In genomic region chr12:105625798-105626197, GRCm38 (mm10) we compare ENCODE assay signal across 25 mouse cellular contexts. TPM values are rescaled to one million over a fixed set of nuclear protein-coding genes. Genes with fewer than 3 reads are reported as not detected.
DNase-seq lines count a peak whose midpoint lies in the region; ATAC-seq lines count a peak whose summit lies in the region.
"Had no signal": no experiment of that assay in that cellular context is flagged by ENCODE, and none has a peak within 500 bp of the region (broad histone marks: within the 10 kb centered on the region; RNA-seq: fewer than 3 reads in every experiment).

No protein-coding gene starts in this region.

- no peaks in the 10 kb centered on the region for H3K27me3 ChIP-seq in embryonic facial prominence, embryonic 11.5 days (ENCODE audit: control insufficient read depth, insufficient read depth, low read length)
- no peaks in the 10 kb centered on the region for H3K27me3 ChIP-seq in embryonic facial prominence, embryonic 10.5 days (replicated peaks; ENCODE audit: low read depth, poor library complexity, severe bottlenecking)
- H3K27me3 ChIP-seq in limb, embryonic 15.5 days, result no peaks in the 10 kb centered on the region
- H3K27me3 ChIP-seq in heart, embryonic 12.5 days (replicated peaks), result no peaks in the 10 kb centered on the region
- H3K27me3 ChIP-seq: forebrain, embryonic 15.5 days; liver, embryonic 13.5 days; midbrain, embryonic 13.5 days had no signal

- H3K36me3 ChIP-seq in embryonic facial prominence, embryonic 11.5 days (replicated peaks; ENCODE audit: control insufficient read depth, insufficient read depth, low read depth, low read length), result peaks cover 4% of the 10 kb centered on the region
- peaks cover 70% of the 10 kb centered on the region for H3K36me3 ChIP-seq in embryonic facial prominence, embryonic 10.5 days (replicated peaks)
- peaks cover 60% of the 10 kb centered on the region for H3K36me3 ChIP-seq in limb, embryonic 15.5 days
- H3K36me3 ChIP-seq in heart, embryonic 12.5 days, result peaks cover 60% of the 10 kb centered on the region

- H3K9ac ChIP-seq in embryonic facial prominence, embryonic 11.5 days (replicated peaks; ENCODE audit: low read length), result no peak overlapping the region
- no peak overlapping the region for H3K9ac ChIP-seq in limb, embryonic 15.5 days
- no peak overlapping the region for H3K9ac ChIP-seq in heart, embryonic 12.5 days
- H3K9ac ChIP-seq: forebrain, embryonic 15.5 days; liver, embryonic 13.5 days; midbrain, embryonic 13.5 days had no signal

- no peak for ATAC-seq in embryonic facial prominence, embryonic 11.5 days (replicated peaks; ENCODE audit: insufficient number of reproducible peaks, low FRiP score, low TSS enrichment, low read depth)
- peak; percentile 48; the same call in 1 of the 2 replicates for ATAC-seq in limb, embryonic 15.5 days (ENCODE audit: insufficient number of reproducible peaks, low FRiP score, low TSS enrichment, low read depth)
- ATAC-seq in heart, embryonic 12.5 days (ENCODE audit: insufficient number of reproducible peaks, low FRiP score), result no peak
- ATAC-seq: CD4-positive, CD25-positive, alpha-beta regulatory T cell, adult 4 months; forebrain, embryonic 15.5 days; hindbrain, postnatal 0 days; intestine, postnatal 0 days; midbrain, embryonic 13.5 days had no signal

- no peaks in the 10 kb centered on the region for H3K9me3 ChIP-seq in embryonic facial prominence, embryonic 11.5 days (replicated peaks; ENCODE audit: control insufficient read depth, low read length)
- no peaks in the 10 kb centered on the region for H3K9me3 ChIP-seq in embryonic facial prominence, embryonic 10.5 days
- H3K9me3 ChIP-seq in limb, embryonic 15.5 days, result no peaks in the 10 kb centered on the region
- no peaks in the 10 kb centered on the region for H3K9me3 ChIP-seq in heart, embryonic 12.5 days (replicated peaks)
- H3K9me3 ChIP-seq: forebrain, embryonic 15.5 days; liver, embryonic 13.5 days; midbrain, embryonic 13.5 days had no signal

- H3K4me2 ChIP-seq in embryonic facial prominence, embryonic 11.5 days (ENCODE audit: low read depth, low read length), result no peak overlapping the region
- H3K4me2 ChIP-seq in limb, embryonic 15.5 days, result no peak overlapping the region
- no peak overlapping the region for H3K4me2 ChIP-seq in heart, embryonic 12.5 days
- H3K4me2 ChIP-seq: forebrain, embryonic 15.5 days; heart, embryonic 11.5 days; liver, embryonic 13.5 days; midbrain, embryonic 13.5 days had no signal

- no peak overlapping the region for H3K4me3 ChIP-seq in embryonic facial prominence, embryonic 11.5 days (ENCODE audit: low read depth, low read length)
- H3K4me3 ChIP-seq in embryonic facial prominence, embryonic 10.5 days, result no peak overlapping the region
- no peak overlapping the region for H3K4me3 ChIP-seq in limb, embryonic 15.5 days
- no peak overlapping the region for H3K4me3 ChIP-seq in heart, embryonic 12.5 days
- H3K4me3 ChIP-seq: forebrain, embryonic 15.5 days; left cerebral cortex, adult 2 months; liver, embryonic 13.5 days; midbrain, embryonic 13.5 days had no signal

- peak; percentile 23 for DNase-seq in embryonic facial prominence, embryonic 11.5 days (ENCODE audit: low spot score)
- DNase-seq in embryonic facial prominence, embryonic 10.5 days (ENCODE audit: low spot score), result no peak
- peak; percentile 18 to 43 for DNase-seq in right cerebral cortex, adult 2 months (ENCODE audit: low spot score in 2 of 2)
- no peak for DNase-seq in right cerebral cortex, postnatal 25 days
- no peak for DNase-seq in cerebellum, adult 9-11 months
- DNase-seq: adrenal gland, postnatal 14 days; cerebellum, adult 9-10 months; gastrocnemius, postnatal 14 days; heart, adult 11 months; heart, postnatal 10 days; liver, embryonic 13.5 days; lung, adult 2 months; lung, postnatal 14 days; thymus, postnatal 4 days had no signal

- H3K27ac ChIP-seq in embryonic facial prominence, embryonic 11.5 days (replicated peaks; ENCODE audit: low read depth, low read length), result no peak overlapping the region
- no peak overlapping the region for H3K27ac ChIP-seq in embryonic facial prominence, embryonic 10.5 days (replicated peaks)
- no peak overlapping the region for H3K27ac ChIP-seq in limb, embryonic 15.5 days
- H3K27ac ChIP-seq in heart, embryonic 12.5 days (ENCODE audit: poor library complexity, severe bottlenecking), result no peak overlapping the region
- H3K27ac ChIP-seq: forebrain, embryonic 15.5 days; hindbrain, postnatal 0 days; left cerebral cortex, adult 2 months; liver, embryonic 13.5 days; midbrain, embryonic 13.5 days had no signal

- 61% methylated on average over 7 of the region's 7 CpGs for WGBS in embryonic facial prominence, embryonic 11.5 days
- 63% methylated on average over 7 of the region's 7 CpGs for WGBS in embryonic facial prominence, embryonic 10.5 days
- WGBS in limb, embryonic 15.5 days, result 27% methylated on average over 7 of the region's 7 CpGs
- 70% methylated on average over 7 of the region's 7 CpGs for WGBS in heart, embryonic 12.5 days

- no peaks in the 10 kb centered on the region for H3K4me1 ChIP-seq in embryonic facial prominence, embryonic 11.5 days (ENCODE audit: control insufficient read depth, insufficient read depth, low read length)
- H3K4me1 ChIP-seq in embryonic facial prominence, embryonic 10.5 days, result 0 out of 2 replicates have a peak, but pooled peaks cover 2% of the 10 kb centered on the region
- peaks cover 11% of the 10 kb centered on the region; the same call in 1 of the 2 replicates for H3K4me1 ChIP-seq in limb, embryonic 15.5 days
- no peaks in the 10 kb centered on the region for H3K4me1 ChIP-seq in heart, embryonic 12.5 days (replicated peaks)
- H3K4me1 ChIP-seq: forebrain, embryonic 15.5 days; liver, embryonic 13.5 days; midbrain, embryonic 13.5 days had no signal

RNA-seq across cellular contexts. Expression of gene Bdkrb1, which starts 22.9 kb away (rescaled TPM):
- polyA plus RNA-seq in embryonic facial prominence, embryonic 11.5 days (2014; fragmentation: Nextera tagmentation; extraction: Ambion mirVana), result 0.17 TPM in 1 of 2 replicates, not detected in the other
- 0.11 and 0.15 TPM in 2 replicates for polyA plus RNA-seq in embryonic facial prominence, embryonic 10.5 days (2016; fragmentation: Nextera tagmentation; extraction: Ambion mirVana)
- polyA plus RNA-seq in limb, embryonic 15.5 days (2015; fragmentation: Nextera tagmentation; extraction: Ambion mirVana), result 0.35 TPM in 1 of 2 replicates, not detected in the other
- polyA plus RNA-seq in heart, embryonic 12.5 days (2016; fragmentation: Nextera tagmentation; extraction: Ambion mirVana), result not detected in 2 replicates
- polyA plus RNA-seq: heart, embryonic 11.5 days; hindbrain, embryonic 11.5 days; hindbrain, postnatal 0 days; kidney, embryonic 14.5 days had no signal

RNA-seq across cellular contexts. Expression of gene Gskip, which starts 58.8 kb away (rescaled TPM):
- 34.5 and 36.2 TPM in 2 replicates for polyA plus RNA-seq in embryonic facial prominence, embryonic 11.5 days (2014; fragmentation: Nextera tagmentation; extraction: Ambion mirVana)
- 37.0 and 39.3 TPM in 2 replicates for polyA plus RNA-seq in embryonic facial prominence, embryonic 10.5 days (2016; fragmentation: Nextera tagmentation; extraction: Ambion mirVana)
- 32.3 and 34.0 TPM in 2 replicates for polyA plus RNA-seq in limb, embryonic 15.5 days (2015; fragmentation: Nextera tagmentation; extraction: Ambion mirVana)
- polyA plus RNA-seq in heart, embryonic 12.5 days (2016; fragmentation: Nextera tagmentation; extraction: Ambion mirVana), result 21.3 and 24.4 TPM in 2 replicates

RNA-seq across cellular contexts. Expression of gene Atg2b, which starts 59.2 kb away (rescaled TPM):
- polyA plus RNA-seq in embryonic facial prominence, embryonic 11.5 days (2014; fragmentation: Nextera tagmentation; extraction: Ambion mirVana), result 11.7 and 12.6 TPM in 2 replicates
- 13.0 and 14.3 TPM in 2 replicates for polyA plus RNA-seq in embryonic facial prominence, embryonic 10.5 days (2016; fragmentation: Nextera tagmentation; extraction: Ambion mirVana)
- polyA plus RNA-seq in limb, embryonic 15.5 days (2015; fragmentation: Nextera tagmentation; extraction: Ambion mirVana), result 12.9 and 13.6 TPM in 2 replicates
- 13.2 and 13.5 TPM in 2 replicates for polyA plus RNA-seq in heart, embryonic 12.5 days (2016; fragmentation: Nextera tagmentation; extraction: Ambion mirVana)

Comparison
In these comparisons a context has a peak if more than half of its experiments do, and no peak if none do; other contexts are left out.
1. DNase-seq: peak in embryonic facial prominence, embryonic 11.5 days (single experiment) and right cerebral cortex, adult 2 months (2 of 2); none in embryonic facial prominence, embryonic 10.5 days (single experiment), right cerebral cortex, postnatal 25 days (single experiment) and cerebellum, adult 9-11 months (single experiment).